Mouse (Mus musculus): ENCODE data around the gene Ncoa4. TPM values are rescaled to one million over a fixed set of nuclear protein-coding genes. Genes with fewer than 3 reads are reported as not detected.
A peak's percentile ranks its signal among the peaks of the same experiment; 100 is the strongest.

Ncoa4 gene
- total and polyA plus RNA-seq, 3 experiments: 54.5 to 64.6 (median 57.9) TPM

GRCm38 (mm10) chr14:32140359-32140965 is 19.2 kb upstream of the Ncoa4 start (continued):
- TF ChIP-seq GABPA (IDR thresholded peaks at IDR 0.05; ENCODE audit: low read depth, low read length): no peak
- TF ChIP-seq TCF12 (IDR thresholded peaks at IDR 0.05; ENCODE audit: low read depth, low read length): peak; percentile 71

GRCm38 (mm10) chr14:32141723-32142122 is 17.9 kb upstream of the Ncoa4 start, which contains the start of gene Msmb:
Gene Msmb, plus strand, starts transcription at chr14:32142023.
- Histone ChIP-seq H3K9ac (ENCODE audit: control insufficient read depth, low read depth, low read length, poor library complexity, severe bottlenecking) (no peak within 1 kb of the TSS), H3K27ac (ENCODE audit: control insufficient read depth, low read depth, low read length) (no peak within 1 kb of the TSS), H3K79me2 (ENCODE audit: control insufficient read depth, insufficient read depth, low read length, poor library complexity) (no peaks in the 10 kb centered on the region), H3K36me3 (ENCODE audit: control insufficient read depth in 1 of 2, insufficient read depth in 2 of 2, low read length in 2 of 2) (peaks cover 0 to 17% of the 10 kb centered on the region in 2 experiments; a peak in 2 of 4 replicates), H3K9me3 (replicated peaks; ENCODE audit: insufficient read depth, low read length) (no peaks in the 10 kb centered on the region), H3K27me3 (ENCODE audit: control insufficient read depth in 1 of 2, insufficient read depth in 2 of 2, low read length in 2 of 2) (no peaks in the 10 kb centered on the region), H3K4me1 (ENCODE audit: control insufficient read depth in 1 of 2, insufficient read depth in 2 of 2, low read length in 2 of 2) (peaks cover 13 to 22% of the 10 kb centered on the region in 2 experiments), H3K4me3 (ENCODE audit: control insufficient read depth in 1 of 2, insufficient read depth in 1 of 2, low read depth in 2 of 2, low read length in 2 of 2) (no peak within 1 kb of the TSS)
- DNase-seq (ENCODE audit: low read depth, low spot score): no peak
- TF ChIP-seq GATA1 (IDR thresholded peaks at IDR 0.05; ENCODE audit: low read depth, low read length): no peak
- TF ChIP-seq POLR2AphosphoS5 (IDR thresholded peaks at IDR 0.05; ENCODE audit: borderline replicate concordance, low read depth, low read length): no peak
- TF ChIP-seq MXI1 (IDR thresholded peaks at IDR 0.05; ENCODE audit: low read depth, low read length): no peak
- TF ChIP-seq UBTF (IDR thresholded peaks at IDR 0.05; ENCODE audit: borderline replicate concordance, insufficient read depth, low read depth, low read length): no peak
- TF ChIP-seq POLR2AphosphoS2 (IDR thresholded peaks at IDR 0.05; ENCODE audit: low read length): no peak
- no peak for TF ChIP-seq MAZ (IDR thresholded peaks at IDR 0.05; ENCODE audit: low read depth, low read length)
- no peak for TF ChIP-seq CHD1 (IDR thresholded peaks at IDR 0.05; ENCODE audit: low read depth, low read length)
- no peak for TF ChIP-seq POLR2A (IDR thresholded peaks at IDR 0.05; ENCODE audit: control insufficient read depth in 1 of 2, insufficient read depth in 1 of 2, low read depth in 1 of 2, low read length in 2 of 2, poor library complexity in 1 of 2)

- no peaks in the 10 kb centered on the region for H3K9me3 ChIP-seq (replicated peaks; ENCODE audit: insufficient read depth, low read length)
- peaks cover 14 to 20% of the 10 kb centered on the region in 2 experiments for H3K4me1 ChIP-seq (ENCODE audit: control insufficient read depth in 1 of 2, insufficient read depth in 2 of 2, low read length in 2 of 2)
- no peaks in the 10 kb centered on the region for H3K79me2 ChIP-seq (ENCODE audit: control insufficient read depth, insufficient read depth, low read length, poor library complexity)
- DNase-seq (ENCODE audit: low read depth, low spot score): no peak
- no peak for TF ChIP-seq UBTF (IDR thresholded peaks at IDR 0.05; ENCODE audit: borderline replicate concordance, insufficient read depth, low read depth, low read length)
- TF ChIP-seq POLR2AphosphoS5 (IDR thresholded peaks at IDR 0.05; ENCODE audit: borderline replicate concordance, low read depth, low read length): peak; percentile 94; the same call in 1 of the 2 replicates
- no peaks in the 10 kb centered on the region for H3K27me3 ChIP-seq (ENCODE audit: control insufficient read depth in 1 of 2, insufficient read depth in 2 of 2, low read length in 2 of 2)
- no peak overlapping the region for H3K27ac ChIP-seq (ENCODE audit: control insufficient read depth, low read depth, low read length)
- H3K4me3 ChIP-seq (ENCODE audit: control insufficient read depth in 1 of 2, insufficient read depth in 1 of 2, low read depth in 2 of 2, low read length in 2 of 2): no peak overlapping the region
- no peak overlapping the region for H3K9ac ChIP-seq (ENCODE audit: control insufficient read depth, low read depth, low read length, poor library complexity, severe bottlenecking)
- H3K36me3 ChIP-seq (ENCODE audit: control insufficient read depth in 1 of 2, insufficient read depth in 2 of 2, low read length in 2 of 2): peaks cover 0 to 15% of the 10 kb centered on the region in 2 experiments; a peak in 2 of 4 replicates
These were observed 14.9 kb upstream of the Ncoa4 start for GRCm38 (mm10) chr14:32144734-32145133.

GRCm38 (mm10) chr14:32145401-32145800 is 14.3 kb upstream of the Ncoa4 start:
- Histone ChIP-seq H3K4me1 (ENCODE audit: control insufficient read depth in 1 of 2, insufficient read depth in 2 of 2, low read length in 2 of 2) (peaks cover 10 to 18% of the 10 kb centered on the region in 2 experiments), H3K4me3 (ENCODE audit: control insufficient read depth in 1 of 2, insufficient read depth in 1 of 2, low read depth in 2 of 2, low read length in 2 of 2) (peak overlapping the region; percentile 23 to 45; a peak in 3 of 4 replicates), H3K9ac (ENCODE audit: control insufficient read depth, low read depth, low read length, poor library complexity, severe bottlenecking) (peak overlapping the region; percentile 41), H3K27me3 (ENCODE audit: control insufficient read depth in 1 of 2, insufficient read depth in 2 of 2, low read length in 2 of 2) (no peaks in the 10 kb centered on the region), H3K27ac (ENCODE audit: control insufficient read depth, low read depth, low read length) (peak overlapping the region; percentile 85), H3K79me2 (ENCODE audit: control insufficient read depth, insufficient read depth, low read length, poor library complexity) (no peaks in the 10 kb centered on the region), H3K9me3 (replicated peaks; ENCODE audit: insufficient read depth, low read length) (no peaks in the 10 kb centered on the region), H3K36me3 (ENCODE audit: control insufficient read depth in 1 of 2, insufficient read depth in 2 of 2, low read length in 2 of 2) (peaks cover 0 to 13% of the 10 kb centered on the region in 2 experiments; a peak in 2 of 4 replicates)
- no peak for DNase-seq (ENCODE audit: low read depth, low spot score)
- TF ChIP-seq MEF2A (IDR thresholded peaks at IDR 0.05; ENCODE audit: extremely low read depth, insufficient replicate concordance, low read depth, low read length, poor library complexity, severe bottlenecking) (no peak), UBTF (IDR thresholded peaks at IDR 0.05; ENCODE audit: borderline replicate concordance, insufficient read depth, low read depth, low read length) (no peak), BHLHE40 (IDR thresholded peaks at IDR 0.05; ENCODE audit: borderline replicate concordance, low read depth, low read length) (no peak), POLR2AphosphoS5 (IDR thresholded peaks at IDR 0.05; ENCODE audit: borderline replicate concordance, low read depth, low read length) (peak; percentile 36; the same call in 1 of the 2 replicates), MAFK (IDR thresholded peaks at IDR 0.05; ENCODE audit: borderline replicate concordance, low read depth, low read length) (no peak)

Measured in MEL (cell line).